Mouse (Mus musculus): ENCODE measurements around the gene Chst14.

The Chst14 gene

GRCm38 (mm10) chr2:118963676-118964012 is 37.3 kb downstream of the Chst14 start:
- DNase-seq (ENCODE audit: low spot score in 2 of 2), result no peak

- DNase-seq (ENCODE audit: low spot score in 2 of 2), result no peak
These were observed 43.4 kb downstream of the Chst14 start for GRCm38 (mm10) chr2:118969585-118970147.

- no peak for DNase-seq (ENCODE audit: low spot score in 2 of 2)
These were observed 45.8 kb downstream of the Chst14 start for GRCm38 (mm10) chr2:118972048-118972447.

GRCm38 (mm10) chr2:118972687-118973376 is 46.5 kb downstream of the Chst14 start:
- peak; percentile 42 to 87 for DNase-seq (ENCODE audit: low spot score in 2 of 2)

GRCm38 (mm10) chr2:118975855-118976254 is 49.6 kb downstream of the Chst14 start:
- DNase-seq (ENCODE audit: low spot score in 2 of 2), result peak in 1 of 2 experiments; percentile 17

GRCm38 (mm10) chr2:118976282-118976929 is 50.1 kb downstream of the Chst14 start:
- peak; percentile 36 to 78 for DNase-seq (ENCODE audit: low spot score in 2 of 2)

- DNase-seq (ENCODE audit: low spot score in 2 of 2), result no peak
These were observed 50.6 kb downstream of the Chst14 start for GRCm38 (mm10) chr2:118976941-118977340.

- DNase-seq (ENCODE audit: low spot score in 2 of 2), result no peak
These were observed 51.8 kb downstream of the Chst14 start for GRCm38 (mm10) chr2:118978064-118978463.

Data from left cerebral cortex, adult 9 months (tissue).